Mouse (Mus musculus): ENCODE data around the gene Retnla. TPM values are rescaled to one million over a fixed set of nuclear protein-coding genes. Genes with fewer than 3 reads are reported as not detected.

Retnla gene
- not detected in 2 replicates for polyA plus RNA-seq (2016; fragmentation: Nextera tagmentation; extraction: Ambion mirVana)

DNA sequence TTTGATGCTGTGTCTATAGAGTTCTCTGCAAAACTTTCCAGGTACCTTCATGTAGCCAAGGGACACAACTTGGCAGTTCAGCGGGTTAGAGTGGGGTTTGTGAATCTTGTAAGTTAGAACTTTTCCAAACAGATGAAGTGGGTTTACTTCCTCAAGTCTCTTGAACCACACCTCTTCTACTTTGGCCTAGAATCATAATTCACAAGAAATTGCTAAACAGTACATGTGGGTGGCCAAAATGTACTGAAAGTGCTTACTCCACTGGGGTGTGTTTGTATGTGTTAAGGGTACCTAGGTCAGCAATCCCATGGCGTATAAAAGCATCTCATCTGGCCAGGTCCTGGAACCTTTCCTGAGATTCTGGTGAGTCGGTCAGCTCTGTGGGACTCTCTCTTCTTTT is at the start of gene Retnla:
Gene Retnla, plus strand, starts transcription at position 286 of the 400 bp plus-strand sequence.
- H3K4me1 ChIP-seq, result no peaks in the 10 kb centered on the region
- H3K4me3 ChIP-seq, result no peak within 1 kb of the TSS
- no peaks in the 10 kb centered on the region for H3K9me3 ChIP-seq
- H3K36me3 ChIP-seq, result no peaks in the 10 kb centered on the region
- H3K4me2 ChIP-seq (replicated peaks), result no peak within 1 kb of the TSS
- no peak within 1 kb of the TSS for H3K27ac ChIP-seq
- H3K27me3 ChIP-seq, result no peaks in the 10 kb centered on the region
- no peak within 1 kb of the TSS for H3K9ac ChIP-seq
- WGBS, result 91% methylated on average over 3 of the region's 3 CpGs
- no peak for ATAC-seq (ENCODE audit: insufficient number of reproducible peaks, insufficient read depth, low FRiP score, low TSS enrichment)

DNA sequence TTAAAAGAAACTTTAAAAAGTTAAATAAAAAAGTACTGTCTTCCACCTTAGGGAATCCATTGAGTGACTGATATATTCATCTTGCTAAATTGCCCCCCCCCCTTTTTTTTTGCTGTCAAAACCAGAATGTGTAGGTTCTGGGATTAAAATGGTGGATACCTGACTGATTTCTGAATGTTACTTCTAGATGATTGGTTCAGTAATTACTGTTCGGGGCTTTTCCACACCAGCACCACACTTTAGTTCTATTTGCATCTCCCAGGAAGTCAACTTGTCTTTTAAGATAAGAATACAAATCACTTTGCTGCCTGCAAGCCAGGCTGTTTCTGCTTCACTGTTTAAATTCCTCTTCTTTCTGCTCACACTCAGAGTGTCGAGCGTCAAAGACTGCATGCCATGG is 44.1 kb upstream of the Retnla start:
- no peak overlapping the region for H3K4me3 ChIP-seq
- no peaks in the 10 kb centered on the region for H3K27me3 ChIP-seq
- no peak overlapping the region for H3K9ac ChIP-seq
- no peaks in the 10 kb centered on the region for H3K36me3 ChIP-seq
- 80% methylated on average over 3 of the region's 3 CpGs for WGBS
- H3K27ac ChIP-seq, result no peak overlapping the region
- no peak overlapping the region for H3K4me2 ChIP-seq (replicated peaks)
- no peak for ATAC-seq (ENCODE audit: insufficient number of reproducible peaks, insufficient read depth, low FRiP score, low TSS enrichment)
- H3K4me1 ChIP-seq, result no peaks in the 10 kb centered on the region
- no peaks in the 10 kb centered on the region for H3K9me3 ChIP-seq

DNA sequence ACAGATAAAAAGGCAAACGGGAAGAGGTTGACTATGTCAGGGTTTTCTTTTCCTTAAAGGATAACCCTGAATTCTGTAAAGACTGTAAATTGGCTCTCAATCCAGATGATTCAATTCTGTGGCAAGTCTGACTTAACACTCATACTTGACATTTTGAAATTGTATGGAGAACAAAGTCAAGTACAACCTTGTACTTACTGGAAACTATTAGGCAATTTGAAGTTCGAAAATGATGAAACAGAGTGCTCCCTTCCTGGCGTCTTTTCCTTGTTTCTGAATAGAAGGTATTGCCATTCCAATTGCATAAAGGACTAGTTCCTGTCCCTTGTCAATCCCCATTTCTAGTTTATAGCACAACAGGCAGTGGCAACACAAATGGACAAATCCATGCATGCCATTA is 42.9 kb upstream of the Retnla start:
- no peaks in the 10 kb centered on the region for H3K9me3 ChIP-seq
- H3K27me3 ChIP-seq, result no peaks in the 10 kb centered on the region
- no peak overlapping the region for H3K27ac ChIP-seq
- no peak overlapping the region for H3K4me3 ChIP-seq
- H3K9ac ChIP-seq, result no peak overlapping the region
- no peaks in the 10 kb centered on the region for H3K36me3 ChIP-seq
- H3K4me2 ChIP-seq (replicated peaks), result no peak overlapping the region
- WGBS, result 87% methylated on average over 3 of the region's 3 CpGs
- no peaks in the 10 kb centered on the region for H3K4me1 ChIP-seq
- no peak for ATAC-seq (ENCODE audit: insufficient number of reproducible peaks, insufficient read depth, low FRiP score, low TSS enrichment)

GRCm38 (mm10) chr16:48800906-48801305 is 41.4 kb upstream of the Retnla start:
- Histone ChIP-seq H3K27ac (no peak overlapping the region), H3K27me3 (no peaks in the 10 kb centered on the region), H3K4me3 (no peak overlapping the region), H3K4me1 (no peaks in the 10 kb centered on the region), H3K9me3 (no peaks in the 10 kb centered on the region), H3K9ac (no peak overlapping the region), H3K4me2 (replicated peaks) (no peak overlapping the region), H3K36me3 (no peaks in the 10 kb centered on the region)
- no peak for ATAC-seq (ENCODE audit: insufficient number of reproducible peaks, insufficient read depth, low FRiP score, low TSS enrichment)
- 94% methylated on average over 2 of the region's 2 CpGs for WGBS

DNA sequence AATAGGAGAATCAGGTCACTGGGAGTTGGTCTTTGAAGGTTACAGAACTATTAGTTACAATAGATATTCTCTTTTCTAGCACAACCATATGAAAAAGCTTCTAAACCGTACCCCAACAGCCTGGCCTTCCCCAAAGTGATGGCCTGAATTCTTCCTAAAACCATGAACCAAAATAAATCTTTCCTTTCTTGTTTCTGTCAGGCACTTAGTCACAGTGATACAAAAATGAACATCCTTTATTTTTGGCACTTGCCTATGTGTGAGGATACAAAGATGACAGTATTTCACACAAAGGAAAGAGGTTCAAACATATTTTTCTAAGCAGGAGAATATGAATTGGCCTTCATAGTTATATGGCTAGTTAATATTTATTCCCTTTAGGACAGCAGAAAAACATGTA is 36.9 kb upstream of the Retnla start:
- Histone ChIP-seq H3K9me3 (no peaks in the 10 kb centered on the region), H3K36me3 (no peaks in the 10 kb centered on the region), H3K4me3 (no peak overlapping the region), H3K4me2 (replicated peaks) (no peak overlapping the region), H3K9ac (no peak overlapping the region), H3K27ac (no peak overlapping the region), H3K27me3 (no peaks in the 10 kb centered on the region), H3K4me1 (no peaks in the 10 kb centered on the region)
- 84% methylated on average over 1 of the region's 1 CpGs for WGBS
- no peak for ATAC-seq (ENCODE audit: insufficient number of reproducible peaks, insufficient read depth, low FRiP score, low TSS enrichment)

- Histone ChIP-seq H3K4me3 (no peak overlapping the region), H3K36me3 (no peaks in the 10 kb centered on the region), H3K4me1 (no peaks in the 10 kb centered on the region), H3K4me2 (replicated peaks) (no peak overlapping the region), H3K9ac (no peak overlapping the region), H3K9me3 (no peaks in the 10 kb centered on the region), H3K27me3 (no peaks in the 10 kb centered on the region), H3K27ac (no peak overlapping the region)
- WGBS, result 90% methylated on average over 1 of the region's 1 CpGs
- ATAC-seq (ENCODE audit: insufficient number of reproducible peaks, insufficient read depth, low FRiP score, low TSS enrichment), result no peak
Measured at GRCm38 (mm10) chr16:48806521-48806920, 35.8 kb upstream of the Retnla start.

DNA sequence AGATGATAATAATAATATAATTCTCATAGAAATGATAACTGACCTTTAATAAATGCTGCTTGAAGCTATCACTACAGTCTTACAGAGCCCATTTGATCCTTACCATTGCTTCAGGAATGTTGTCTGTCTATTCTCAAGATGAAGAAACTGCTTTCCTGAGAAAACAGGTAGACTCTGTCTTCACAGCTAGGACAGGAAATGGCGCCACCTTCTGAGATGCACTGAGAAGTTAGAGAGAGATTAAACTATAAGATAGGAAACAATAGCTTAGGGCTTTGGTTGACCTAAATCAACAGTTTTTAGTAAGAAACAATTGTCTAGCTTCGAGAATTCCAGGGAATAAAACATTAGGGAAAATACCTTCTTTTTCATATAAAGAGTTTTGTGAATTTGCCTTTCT is 33.0 kb upstream of the Retnla start:
- Histone ChIP-seq H3K36me3 (no peaks in the 10 kb centered on the region), H3K4me1 (no peaks in the 10 kb centered on the region), H3K4me2 (replicated peaks) (no peak overlapping the region), H3K27me3 (no peaks in the 10 kb centered on the region), H3K27ac (no peak overlapping the region), H3K9ac (no peak overlapping the region), H3K9me3 (no peaks in the 10 kb centered on the region), H3K4me3 (no peak overlapping the region)
- no peak for ATAC-seq (ENCODE audit: insufficient number of reproducible peaks, insufficient read depth, low FRiP score, low TSS enrichment)
- 54% methylated on average over 2 of the region's 2 CpGs for WGBS

- 54% methylated on average over 7 of the region's 7 CpGs for WGBS
- H3K9ac ChIP-seq, result no peak overlapping the region
Measured at GRCm38 (mm10) chr16:48811881-48812436, 30.4 kb upstream of the Retnla start.

DNA sequence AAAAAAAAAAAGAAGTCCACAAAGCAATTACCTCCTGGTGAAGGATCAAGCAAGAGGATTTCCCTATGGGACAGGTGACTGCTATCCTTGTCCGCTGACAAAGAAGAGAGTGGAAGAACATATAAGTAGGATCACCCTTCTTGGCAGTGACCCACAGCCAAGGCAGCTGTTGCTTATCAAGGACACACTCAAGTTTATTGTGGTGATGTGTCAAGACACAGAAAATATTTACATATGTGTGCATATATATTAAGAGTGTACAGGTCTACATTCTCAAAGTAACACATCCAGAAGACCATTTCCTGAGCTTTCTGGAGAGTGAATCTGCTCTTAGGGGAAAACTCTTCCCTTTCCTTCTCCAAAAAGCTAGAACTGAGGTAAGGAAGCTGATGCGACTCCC is 25.7 kb upstream of the Retnla start, which contains the start of gene Retnlb:
Gene Retnlb, plus strand, starts transcription at position 162 of the 400 bp plus-strand sequence.
- no peaks in the 10 kb centered on the region for H3K36me3 ChIP-seq
- H3K9me3 ChIP-seq, result no peaks in the 10 kb centered on the region
- H3K4me3 ChIP-seq, result no peak within 1 kb of the TSS
- no peak within 1 kb of the TSS for H3K4me2 ChIP-seq (replicated peaks)
- H3K27ac ChIP-seq, result no peak within 1 kb of the TSS
- ATAC-seq (ENCODE audit: insufficient number of reproducible peaks, insufficient read depth, low FRiP score, low TSS enrichment), result no peak
- no peaks in the 10 kb centered on the region for H3K4me1 ChIP-seq
- no peaks in the 10 kb centered on the region for H3K27me3 ChIP-seq
- 90% methylated on average over 2 of the region's 2 CpGs for WGBS
- H3K9ac ChIP-seq, result no peak within 1 kb of the TSS

More at GRCm38 (mm10) chr16:48811881-48812436, 30.4 kb upstream of the Retnla start:
- Histone ChIP-seq H3K27me3 (no peaks in the 10 kb centered on the region), H3K27ac (no peak overlapping the region), H3K4me2 (replicated peaks) (no peak overlapping the region), H3K9me3 (no peaks in the 10 kb centered on the region), H3K36me3 (no peaks in the 10 kb centered on the region), H3K4me1 (no peaks in the 10 kb centered on the region), H3K4me3 (no peak overlapping the region)
- no peak for ATAC-seq (ENCODE audit: insufficient number of reproducible peaks, insufficient read depth, low FRiP score, low TSS enrichment)

- ATAC-seq (ENCODE audit: insufficient number of reproducible peaks, insufficient read depth, low FRiP score, low TSS enrichment), result no peak
- WGBS, result 91% methylated on average over 6 of the region's 6 CpGs
Measured at GRCm38 (mm10) chr16:48818524-48818923, 23.8 kb upstream of the Retnla start.

DNA sequence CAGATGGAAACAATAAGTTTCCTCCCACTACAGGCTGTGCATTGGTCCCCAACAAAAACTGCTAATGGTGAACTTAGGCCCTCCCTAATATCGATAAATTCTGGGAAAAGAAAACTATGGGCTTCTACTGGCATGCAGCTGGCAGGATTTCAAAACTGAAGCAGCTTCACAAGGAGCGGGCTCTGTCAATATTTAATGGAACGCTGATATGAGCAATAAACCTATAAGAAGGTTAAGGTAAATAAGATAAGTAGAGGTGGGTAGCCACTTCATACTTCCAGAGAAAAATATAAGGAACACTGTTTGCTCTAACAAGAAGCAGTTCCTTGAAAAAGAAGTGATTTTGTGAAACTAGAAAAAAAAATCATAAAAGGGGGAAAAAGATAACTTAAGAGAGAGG is 15.9 kb upstream of the Retnla start:
- WGBS, result 86% methylated on average over 3 of the region's 3 CpGs
- no peak overlapping the region for H3K4me3 ChIP-seq
- ATAC-seq (ENCODE audit: insufficient number of reproducible peaks, insufficient read depth, low FRiP score, low TSS enrichment), result no peak

More at GRCm38 (mm10) chr16:48818524-48818923, 23.8 kb upstream of the Retnla start:
- no peaks in the 10 kb centered on the region for H3K4me1 ChIP-seq
- H3K9me3 ChIP-seq, result no peaks in the 10 kb centered on the region
- no peaks in the 10 kb centered on the region for H3K27me3 ChIP-seq
- H3K9ac ChIP-seq, result no peak overlapping the region
- H3K36me3 ChIP-seq, result no peaks in the 10 kb centered on the region
- H3K27ac ChIP-seq, result no peak overlapping the region
- no peak overlapping the region for H3K4me2 ChIP-seq (replicated peaks)
- no peak overlapping the region for H3K4me3 ChIP-seq

DNA sequence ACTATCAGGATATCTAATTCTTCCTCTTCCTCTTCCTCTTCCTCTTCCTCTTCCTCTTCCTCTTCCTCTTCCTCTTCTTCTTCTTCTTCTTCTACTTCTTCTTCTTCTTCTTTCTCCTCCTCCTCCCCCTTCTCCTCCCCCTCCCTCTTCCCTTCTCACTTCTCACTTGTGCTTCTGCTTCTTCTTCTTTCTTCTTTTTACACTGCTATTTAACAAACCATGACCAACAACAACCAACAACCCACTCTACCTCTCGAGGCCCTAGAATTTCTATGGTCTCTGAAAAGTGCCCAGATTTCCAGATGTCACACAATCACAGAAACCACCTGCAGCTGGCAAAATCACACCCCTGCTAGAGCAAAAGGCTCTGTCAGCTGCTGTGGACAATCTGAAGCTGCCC is 14.7 kb upstream of the Retnla start:
- Histone ChIP-seq H3K27me3 (no peaks in the 10 kb centered on the region), H3K4me3 (no peak overlapping the region), H3K36me3 (no peaks in the 10 kb centered on the region), H3K9me3 (no peaks in the 10 kb centered on the region), H3K4me2 (replicated peaks) (no peak overlapping the region), H3K27ac (no peak overlapping the region), H3K4me1 (no peaks in the 10 kb centered on the region), H3K9ac (no peak overlapping the region)
- 62% methylated on average over 1 of the region's 1 CpGs for WGBS
- ATAC-seq (ENCODE audit: insufficient number of reproducible peaks, insufficient read depth, low FRiP score, low TSS enrichment), result no peak

More for the DNA sequence above, 15.9 kb upstream of the Retnla start:
- no peak overlapping the region for H3K4me2 ChIP-seq (replicated peaks)
- H3K4me1 ChIP-seq, result no peaks in the 10 kb centered on the region
- no peaks in the 10 kb centered on the region for H3K27me3 ChIP-seq
- no peaks in the 10 kb centered on the region for H3K36me3 ChIP-seq
- H3K9me3 ChIP-seq, result no peaks in the 10 kb centered on the region
- H3K27ac ChIP-seq, result no peak overlapping the region
- H3K9ac ChIP-seq, result no peak overlapping the region

Measured in embryonic facial prominence, embryonic 12.5 days (tissue).